Mouse (Mus musculus) regulatory T cell (primary cell): ENCODE data around the gene Uba7.

Experiments used
- in situ Hi-C: fragments of 300-600 bp; cut with MboI, MseI; formaldehyde crosslinking; loops from one replicate; pipeline ENCODE4 v1.15.1; 2025; ENCODE audit warnings: high pct_unique_total_duplicates

The Uba7 gene

GRCm38 (mm10) chr9:107975399-107976386 lies at the start of gene Uba7:
TSS of gene Uba7 (plus strand) at chr9:107975505.
- in situ Hi-C loops, result no loop called here

DNA sequence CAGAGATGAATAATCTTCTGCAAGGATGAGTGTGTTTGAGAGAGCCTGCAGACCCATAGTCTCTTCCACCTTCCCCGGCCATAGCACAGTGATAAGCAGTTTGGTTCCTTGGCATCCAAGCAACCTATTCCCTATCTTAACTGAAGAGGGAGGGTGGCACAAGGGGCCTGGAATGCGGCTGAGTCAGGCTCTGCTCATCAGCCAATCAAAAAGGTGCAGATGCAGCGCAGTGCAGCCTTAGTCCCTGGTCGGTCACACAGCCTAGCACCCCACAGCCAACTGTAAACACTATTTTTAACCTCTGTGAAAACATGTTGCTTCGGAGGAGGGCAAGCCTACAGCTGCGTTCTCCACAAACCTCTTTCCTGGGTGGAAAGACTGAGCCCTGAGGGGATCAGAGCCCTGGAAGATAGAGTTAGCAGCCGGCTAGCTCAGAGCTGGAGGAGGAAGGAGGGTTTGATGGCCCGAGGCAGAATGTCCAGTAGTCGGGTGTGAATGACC lies 48.3 kb upstream of the Uba7 start:
- in situ Hi-C loops, result no loop called here

DNA sequence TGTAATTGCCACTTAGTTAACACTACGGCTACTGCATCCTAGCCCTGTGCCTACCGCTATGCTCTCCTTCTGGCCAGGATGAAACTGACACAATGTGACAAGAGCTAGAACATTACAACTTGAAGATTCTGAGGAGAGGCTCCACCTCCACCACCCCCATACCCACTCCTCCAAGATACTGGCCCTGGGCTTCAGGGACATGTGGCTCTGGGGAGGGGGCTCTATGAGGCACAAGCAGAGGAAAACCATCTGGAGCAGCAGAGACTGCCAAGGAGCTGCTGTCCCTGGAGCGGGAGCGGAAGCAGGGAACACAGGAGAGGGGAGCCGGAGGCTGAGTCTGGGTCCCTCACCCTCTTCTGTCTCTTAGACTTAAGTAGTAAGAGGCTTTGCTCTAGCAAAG lies 47.6 kb upstream of the Uba7 start:
- in situ Hi-C loops, result no loop called here

- in situ Hi-C loops, result no loop called here
Observed at GRCm38 (mm10) chr9:107928169-107928568, 47.1 kb upstream of the Uba7 start, which contains the start of gene Actl11. TSS of gene Actl11 (plus strand) at chr9:107928469.

GRCm38 (mm10) chr9:107932221-107932620 lies 43.1 kb upstream of the Uba7 start:
- in situ Hi-C loops, result no loop called here

DNA sequence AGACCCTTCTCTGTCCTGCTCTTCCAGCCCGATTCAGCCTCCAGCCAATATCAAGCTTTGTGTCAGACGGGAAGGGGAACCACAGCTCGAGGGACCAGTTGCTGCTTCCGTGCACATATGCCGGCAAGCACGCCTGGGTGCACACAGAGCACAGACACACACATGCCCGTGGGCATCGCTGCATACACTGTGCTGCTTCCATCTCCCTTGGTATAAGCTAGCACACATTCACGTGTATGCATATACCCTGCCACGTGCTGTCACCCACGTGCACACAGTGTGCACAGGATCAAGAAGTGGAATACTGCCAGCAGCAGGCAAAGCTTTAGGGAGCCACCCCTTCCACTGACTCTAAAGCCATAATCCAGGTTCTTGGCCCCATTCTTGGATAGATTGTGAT lies 41.2 kb upstream of the Uba7 start:
- in situ Hi-C loops, result no loop called here

GRCm38 (mm10) chr9:107935374-107935773 lies 39.9 kb upstream of the Uba7 start, which contains the start of gene Camkv:
TSS of gene Camkv (plus strand) at chr9:107935674.
- in situ Hi-C loops, result no loop called here

- in situ Hi-C loops, result no loop called here
Observed at GRCm38 (mm10) chr9:107935790-107936214, 39.5 kb upstream of the Uba7 start.

- in situ Hi-C loops, result no loop called here
Observed at GRCm38 (mm10) chr9:107936215-107936822, 39.0 kb upstream of the Uba7 start.

- in situ Hi-C loops, result no loop called here
Observed at GRCm38 (mm10) chr9:107936831-107937230, 38.5 kb upstream of the Uba7 start.

- in situ Hi-C loops, result no loop called here
Observed at GRCm38 (mm10) chr9:107947241-107948194, 27.8 kb upstream of the Uba7 start.

DNA sequence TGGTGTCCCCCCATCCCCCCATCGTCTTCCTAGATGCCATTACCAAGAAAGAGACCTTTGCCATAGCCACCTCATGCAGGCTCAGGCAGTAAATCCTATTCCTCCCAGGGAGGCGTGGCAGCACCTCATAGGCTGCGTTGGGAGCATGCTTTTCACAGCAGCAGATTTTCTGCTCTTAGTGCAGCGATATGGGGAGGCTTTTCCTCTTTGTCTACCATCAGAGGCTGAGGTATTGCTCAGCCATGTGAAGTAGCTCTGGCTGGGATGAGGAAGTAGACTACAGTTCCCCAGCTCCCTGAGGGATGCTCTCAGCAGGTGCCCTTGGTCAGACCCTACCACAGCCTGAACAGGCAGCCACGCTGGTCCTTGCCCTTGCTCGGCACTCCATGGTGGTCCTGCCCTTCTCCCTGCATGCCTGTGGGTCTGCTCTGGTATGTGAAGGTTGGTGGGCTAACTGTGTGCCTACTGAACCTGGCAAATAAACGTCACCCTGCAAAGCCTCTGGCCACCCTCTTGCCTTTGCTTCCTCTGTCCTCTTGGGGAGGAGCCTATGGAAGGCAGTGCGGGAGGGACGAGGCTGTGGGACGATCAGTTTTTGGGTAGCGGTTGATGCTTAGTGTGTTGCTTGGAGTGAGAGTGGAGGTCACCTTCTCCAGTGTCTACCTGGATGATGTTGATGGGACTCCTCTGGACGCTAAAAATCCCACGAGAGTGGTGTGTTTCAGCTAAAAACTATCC lies 26.0 kb upstream of the Uba7 start:
- in situ Hi-C loops, result no loop called here

- in situ Hi-C loops, result no loop called here
Observed at GRCm38 (mm10) chr9:107949922-107950235, 25.4 kb upstream of the Uba7 start, which contains the start of gene Traip. TSS of gene Traip (plus strand) at chr9:107950136.

DNA sequence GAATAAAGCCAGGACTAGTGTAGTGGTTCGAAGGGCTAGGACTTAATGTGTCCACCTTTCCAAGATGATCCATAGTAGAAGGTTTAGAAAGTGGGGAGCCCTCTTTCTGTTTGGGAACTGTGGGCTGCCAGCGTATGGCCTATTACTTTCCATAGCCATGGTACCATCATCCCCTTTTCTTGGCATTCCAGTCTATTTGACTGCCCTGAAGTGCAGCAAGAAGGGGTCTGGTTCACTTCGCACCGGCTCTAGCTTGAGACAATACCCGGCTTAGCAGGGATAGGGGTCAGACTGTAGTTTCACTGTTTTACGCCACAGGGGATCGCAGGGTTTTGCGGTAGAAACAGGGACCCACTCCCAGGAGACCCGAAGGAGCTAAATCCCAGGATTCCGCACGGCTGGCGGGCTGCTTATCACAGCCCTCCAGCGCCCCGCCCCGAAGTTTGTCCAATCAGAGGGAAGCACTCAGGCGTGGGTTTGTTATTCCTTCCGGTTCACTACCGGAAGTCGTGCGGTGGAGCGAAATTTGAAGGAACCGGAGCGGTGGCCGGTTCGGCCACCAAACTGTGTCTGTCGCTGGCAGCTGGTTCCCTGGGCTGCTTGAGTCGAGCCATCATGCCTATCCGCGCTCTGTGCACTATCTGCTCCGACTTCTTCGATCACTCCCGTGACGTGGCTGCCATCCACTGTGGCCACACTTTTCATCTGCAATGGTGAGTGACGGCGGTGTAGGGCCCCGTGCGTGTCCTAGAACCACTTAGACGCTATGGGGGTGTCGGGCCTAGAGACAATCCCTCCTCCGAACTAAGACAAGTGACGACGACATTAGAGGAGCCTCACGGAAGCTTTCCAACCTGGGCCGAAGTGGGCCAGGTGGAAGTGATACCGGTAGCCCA lies 24.6 kb upstream of the Uba7 start:
- in situ Hi-C loops, result no loop called here

- in situ Hi-C loops, result no loop called here
Observed at GRCm38 (mm10) chr9:107955613-107956289, 19.6 kb upstream of the Uba7 start.

- in situ Hi-C loops, result no loop called here
Observed at GRCm38 (mm10) chr9:107957141-107957540, 18.2 kb upstream of the Uba7 start.

DNA sequence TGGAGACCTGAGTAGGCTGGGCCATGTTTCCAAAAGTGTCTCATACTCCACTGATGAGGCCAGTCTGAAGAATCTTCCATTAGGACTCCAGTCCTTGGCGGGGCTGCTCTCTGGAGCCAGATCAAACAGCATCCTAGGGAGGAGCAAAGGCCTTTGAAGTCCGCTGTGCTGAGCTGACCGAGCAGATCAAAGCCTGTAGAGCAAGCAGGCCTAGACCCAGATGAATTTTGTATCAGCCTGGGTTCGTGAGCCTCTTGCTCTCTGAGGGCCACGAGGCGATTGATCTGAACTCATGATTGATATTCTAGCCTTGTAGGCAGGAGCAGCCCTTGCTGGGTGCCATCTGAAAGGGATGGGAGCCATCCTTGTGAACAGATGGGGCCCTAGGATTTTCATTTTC lies 15.4 kb upstream of the Uba7 start:
- in situ Hi-C loops, result no loop called here

GRCm38 (mm10) chr9:107960928-107961327 lies 14.4 kb upstream of the Uba7 start:
- in situ Hi-C loops, result no loop called here

GRCm38 (mm10) chr9:107961351-107961762 lies 13.9 kb upstream of the Uba7 start:
- in situ Hi-C loops, result no loop called here
